Mouse (Mus musculus) left cerebral cortex, postnatal 14 days (tissue): ENCODE measurements around the gene Sva. TPM values are rescaled to one million over a fixed set of nuclear protein-coding genes. Genes with fewer than 3 reads are reported as not detected.

Experiments
- DNase-seq, 2 experiments: peaks; one replicate each; pipeline ENCODE4 v3.0.0; 2021 to 2022; ENCODE audit warnings: low spot score in 2 of 2, mixed read lengths in 1 of 2
- intact Hi-C: fragments of 180-260 bp; cut with DNase I; formaldehyde crosslinking; loops from one replicate; pipeline ENCODE4 v1.15.1; 2025
- long read RNA-seq, 2 experiments: library from polyadenylated mRNA; stranded (forward); transcript quantifications; one replicate each; pipeline ENCODE4 v2.0.0; 2021
- total RNA-seq, 2 experiments: library from RNA; stranded (reverse); gene quantifications; 2 replicates each; pipeline ENCODE4 v1.2.3; 2021

The Sva gene
- total RNA-seq = not detected
- long read RNA-seq, experiment 1 = 0 reads
- long read RNA-seq, experiment 2 = 0 reads

GRCm38 (mm10) chr6:42038094-42038493 is at the start of gene Sva:
Gene Sva, plus strand, starts transcription at chr6:42038394.
- DNase-seq = no peak
- intact Hi-C loops = no loop called here

Other genes starting within 250 kb of the Sva start
- gene Pip, start 190.9 kb upstream of the Sva start, total RNA-seq = not detected
- not detected for gene Sval2, start 185.4 kb upstream of the Sva start, total RNA-seq
- gene Sval1, start 86.8 kb upstream of the Sva start, total RNA-seq = not detected
- gene Sval3, start 70.3 kb upstream of the Sva start, total RNA-seq = not detected
- not detected for gene Tas2r139, start 102.5 kb downstream of the Sva start, total RNA-seq
- not detected for gene Tas2r144, start 176.9 kb downstream of the Sva start, total RNA-seq
- gene Gstk1, start 207.5 kb downstream of the Sva start, total RNA-seq = 1 to 10 TPM; 7.1 to 7.6 TPM
- gene Tmem139, start 223.6 kb downstream of the Sva start, total RNA-seq = not detected
- gene Casp2, start 226.6 kb downstream of the Sva start, total RNA-seq = 10 to 100 TPM; 20.6 to 22.3 TPM
- 1 to 10 TPM; 3.2 to 4.4 TPM for gene Clcn1, start 248.3 kb downstream of the Sva start, total RNA-seq